24 mouse cellular contexts compared by ENCODE assay signal in genomic region chr7:73962431-73962830, GRCm38 (mm10). TPM values are rescaled to one million over a fixed set of nuclear protein-coding genes. Genes with fewer than 3 reads are reported as not detected.
DNase-seq lines count a peak whose midpoint lies in the region; ATAC-seq lines count a peak whose summit lies in the region.
"Had no signal": no experiment of that assay in that cellular context is flagged by ENCODE, and none has a peak within 500 bp of the region (broad histone marks: within the 10 kb centered on the region; RNA-seq: fewer than 3 reads in every experiment).

No protein-coding gene starts in this region.

- 0 out of 2 replicates have a peak overlapping the region, but pooled peaks have one; percentile 27 for H3K27ac ChIP-seq in midbrain, embryonic 14.5 days (replicated peaks; ENCODE audit: low read depth, low read length)
- no peak overlapping the region for H3K27ac ChIP-seq in midbrain, embryonic 16.5 days (ENCODE audit: low read length)
- H3K27ac ChIP-seq: embryonic facial prominence, embryonic 10.5 days; embryonic facial prominence, embryonic 12.5 days; forebrain, embryonic 13.5 days; forebrain, embryonic 15.5 days had no signal

- WGBS in midbrain, embryonic 14.5 days = 91% methylated on average over 5 of the region's 5 CpGs
- 86% methylated on average over 5 of the region's 5 CpGs for WGBS in midbrain, embryonic 16.5 days

- H3K4me2 ChIP-seq in midbrain, embryonic 14.5 days (ENCODE audit: low read length) = no peak overlapping the region
- H3K4me2 ChIP-seq in midbrain, embryonic 16.5 days (ENCODE audit: low read length) = no peak overlapping the region
- H3K4me2 ChIP-seq: embryonic facial prominence, embryonic 12.5 days; forebrain, embryonic 13.5 days; forebrain, embryonic 15.5 days had no signal

- no peak for DNase-seq in midbrain, embryonic 14.5 days
- DNase-seq in 3T3-L1 (ENCODE audit: low read depth, low spot score) = peak; percentile 68
- DNase-seq in Muller cell, postnatal 12 days (ENCODE audit: inconsistent ontology term) = peak; percentile 88
- no peak for DNase-seq in right cerebral cortex, postnatal 10 days (ENCODE audit: low spot score in 2 of 2)
- no peak for DNase-seq in heart, postnatal 4 days
- DNase-seq: adrenal gland, adult 8-10 months; adrenal gland, postnatal 14 days; adrenal gland, postnatal 36 days; B cell, adult 2 months; cerebellum, adult 11-12 months; cerebellum, adult 2 months; cerebellum, adult 9-10 months; cerebellum, postnatal 10 days; cerebellum, postnatal 25 days; forebrain, postnatal 0 days had no signal

- H3K9ac ChIP-seq in midbrain, embryonic 14.5 days (replicated peaks; ENCODE audit: low read length) = no peak overlapping the region
- H3K9ac ChIP-seq in midbrain, embryonic 16.5 days (ENCODE audit: low read depth, low read length) = no peak overlapping the region
- H3K9ac ChIP-seq: embryonic facial prominence, embryonic 12.5 days; forebrain, embryonic 13.5 days; forebrain, embryonic 15.5 days; forebrain, postnatal 0 days had no signal

- H3K36me3 ChIP-seq in midbrain, embryonic 14.5 days (ENCODE audit: control insufficient read depth, insufficient read depth, low read length) = peaks cover 92% of the 10 kb centered on the region
- peaks cover 46% of the 10 kb centered on the region for H3K36me3 ChIP-seq in midbrain, embryonic 16.5 days (ENCODE audit: control insufficient read depth, insufficient read depth, low read length)
- H3K36me3 ChIP-seq: G1E had no signal

- no peaks in the 10 kb centered on the region for H3K27me3 ChIP-seq in midbrain, embryonic 14.5 days (ENCODE audit: control insufficient read depth, insufficient read depth, low read length)
- no peaks in the 10 kb centered on the region for H3K27me3 ChIP-seq in midbrain, embryonic 16.5 days (ENCODE audit: control insufficient read depth, insufficient read depth, low read depth, low read length)
- H3K27me3 ChIP-seq: embryonic facial prominence, embryonic 12.5 days; forebrain, embryonic 13.5 days; forebrain, embryonic 15.5 days had no signal

- H3K4me3 ChIP-seq in midbrain, embryonic 14.5 days (replicated peaks; ENCODE audit: low read depth, low read length) = no peak overlapping the region
- H3K4me3 ChIP-seq in midbrain, embryonic 16.5 days (ENCODE audit: low read depth, low read length) = no peak overlapping the region
- H3K4me3 ChIP-seq: embryonic facial prominence, embryonic 10.5 days; embryonic facial prominence, embryonic 12.5 days; forebrain, embryonic 13.5 days; forebrain, embryonic 15.5 days had no signal

- no peaks in the 10 kb centered on the region for H3K9me3 ChIP-seq in midbrain, embryonic 14.5 days (ENCODE audit: control insufficient read depth, low read length)
- H3K9me3 ChIP-seq in midbrain, embryonic 16.5 days (replicated peaks; ENCODE audit: control insufficient read depth, low read length, poor library complexity, severe bottlenecking) = no peaks in the 10 kb centered on the region
- H3K9me3 ChIP-seq: embryonic facial prominence, embryonic 10.5 days; embryonic facial prominence, embryonic 12.5 days; forebrain, embryonic 13.5 days; forebrain, embryonic 15.5 days had no signal

- H3K4me1 ChIP-seq in midbrain, embryonic 14.5 days (ENCODE audit: control insufficient read depth, insufficient read depth, low read length) = no peaks in the 10 kb centered on the region
- H3K4me1 ChIP-seq in midbrain, embryonic 16.5 days (ENCODE audit: control insufficient read depth, insufficient read depth, low read length) = no peaks in the 10 kb centered on the region
- H3K4me1 ChIP-seq: embryonic facial prominence, embryonic 12.5 days; forebrain, embryonic 13.5 days; forebrain, embryonic 15.5 days had no signal

- no peak for ATAC-seq in midbrain, embryonic 14.5 days (ENCODE audit: low FRiP score, low TSS enrichment)
- ATAC-seq in midbrain, embryonic 16.5 days = no peak
- ATAC-seq: activated CD4-positive, CD25-positive, alpha-beta regulatory T cell, adult 4 months; CD4-positive, CD25-positive, alpha-beta regulatory T cell, adult 4 months; forebrain, embryonic 15.5 days had no signal

RNA-seq across cellular contexts. Expression of gene St8sia2, which starts 51.1 kb away (rescaled TPM):
- polyA plus RNA-seq in midbrain, embryonic 14.5 days (2014; fragmentation: Nextera tagmentation; extraction: Ambion mirVana) = 109 and 127 TPM in 2 replicates
- 117 and 125 TPM in 2 replicates for polyA plus RNA-seq in midbrain, embryonic 16.5 days (2015; fragmentation: Nextera tagmentation; extraction: Ambion mirVana)
- 1 to 10 TPM; 1.5 to 2.8 TPM for total RNA-seq in heart, postnatal 4 days (2021)
- total RNA-seq: CH12.LX had no signal
- polyA plus RNA-seq: activated CD4-positive, CD25-positive, alpha-beta regulatory T cell, adult 4 months; CD4-positive, CD25-positive, alpha-beta regulatory T cell, adult 4 months; G1E had no signal

Comparison
In these comparisons a context has a peak if more than half of its experiments do, and no peak if none do; other contexts are left out.
1. DNase-seq: peak in 3T3-L1 (single experiment) and Muller cell, postnatal 12 days (single experiment); none in midbrain, embryonic 14.5 days (single experiment), right cerebral cortex, postnatal 10 days (0 of 2) and heart, postnatal 4 days (single experiment).